Comparison of ENCODE assay signal across 19 mouse cellular contexts in the genomic region with DNA sequence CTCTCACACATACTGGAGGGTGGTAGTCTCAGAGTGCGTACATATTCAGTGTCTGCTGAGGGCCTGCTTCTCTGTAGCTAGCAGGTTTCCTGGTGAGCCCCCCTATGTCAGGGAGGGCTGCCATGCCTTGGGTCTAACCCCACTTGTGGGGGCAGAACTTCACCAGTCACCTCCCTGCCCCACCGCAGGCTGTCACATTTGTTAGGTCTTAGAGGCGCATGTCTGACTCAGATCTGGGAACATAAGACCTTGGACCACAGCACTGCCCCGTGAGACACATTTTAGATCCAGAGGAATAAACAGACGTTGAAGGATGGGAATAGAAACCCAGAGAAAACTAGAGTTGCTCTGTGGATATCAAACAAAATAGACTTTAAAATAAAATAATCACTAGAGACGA. TPM values are rescaled to one million over a fixed set of nuclear protein-coding genes. Genes with fewer than 3 reads are reported as not detected.
"Had no signal": no experiment of that assay in that cellular context is flagged by ENCODE, and none has a peak within 500 bp of the region (broad histone marks: within the 10 kb centered on the region; RNA-seq: fewer than 3 reads in every experiment).

No protein-coding gene starts in this region.

- H3K27ac ChIP-seq: midbrain, embryonic 10.5 days; midbrain, embryonic 12.5 days; neural tube, embryonic 12.5 days; stomach, embryonic 15.5 days; stomach, postnatal 0 days had no signal

- H3K4me2 ChIP-seq: lung, embryonic 14.5 days; midbrain, embryonic 12.5 days; neural tube, embryonic 12.5 days; stomach, embryonic 15.5 days had no signal

- H3K4me3 ChIP-seq: midbrain, embryonic 10.5 days; midbrain, embryonic 12.5 days; myocyte; neural tube, embryonic 12.5 days; stomach, embryonic 15.5 days had no signal

- DNase-seq: lung, adult 18-20 months; lung, embryonic 14.5 days; lung, postnatal 10 days; lung, postnatal 4 days; midbrain, embryonic 14.5 days; right cerebral cortex, postnatal 14 days; thymus, adult 2 months; thymus, postnatal 25 days; thymus, postnatal 4 days had no signal

- H3K9me3 ChIP-seq: midbrain, embryonic 10.5 days; midbrain, embryonic 12.5 days; neural tube, embryonic 12.5 days; stomach, embryonic 15.5 days had no signal

- ATAC-seq: midbrain, embryonic 16.5 days had no signal

- H3K36me3 ChIP-seq: midbrain, embryonic 10.5 days; midbrain, embryonic 12.5 days; neural tube, embryonic 12.5 days; stomach, embryonic 15.5 days had no signal

- H3K27me3 ChIP-seq: neural tube, embryonic 12.5 days; stomach, embryonic 15.5 days had no signal

- H3K4me1 ChIP-seq: neural tube, embryonic 12.5 days; stomach, embryonic 15.5 days had no signal

- H3K9ac ChIP-seq: lung, embryonic 14.5 days; midbrain, embryonic 12.5 days; neural tube, embryonic 12.5 days; stomach, embryonic 15.5 days had no signal

RNA-seq across cellular contexts. Expression of a gene that starts 45.3 kb away (rescaled TPM):
- total RNA-seq: megakaryocyte, adult 5-6 weeks had no signal
- polyA plus RNA-seq: lung, embryonic 14.5 days; lung, embryonic 16.5 days; myocyte had no signal

RNA-seq across cellular contexts. Expression of a gene that starts 50.9 kb away (rescaled TPM):
- total RNA-seq: megakaryocyte-erythroid progenitor cell, adult 5-6 weeks had no signal
